In the genomic region with DNA sequence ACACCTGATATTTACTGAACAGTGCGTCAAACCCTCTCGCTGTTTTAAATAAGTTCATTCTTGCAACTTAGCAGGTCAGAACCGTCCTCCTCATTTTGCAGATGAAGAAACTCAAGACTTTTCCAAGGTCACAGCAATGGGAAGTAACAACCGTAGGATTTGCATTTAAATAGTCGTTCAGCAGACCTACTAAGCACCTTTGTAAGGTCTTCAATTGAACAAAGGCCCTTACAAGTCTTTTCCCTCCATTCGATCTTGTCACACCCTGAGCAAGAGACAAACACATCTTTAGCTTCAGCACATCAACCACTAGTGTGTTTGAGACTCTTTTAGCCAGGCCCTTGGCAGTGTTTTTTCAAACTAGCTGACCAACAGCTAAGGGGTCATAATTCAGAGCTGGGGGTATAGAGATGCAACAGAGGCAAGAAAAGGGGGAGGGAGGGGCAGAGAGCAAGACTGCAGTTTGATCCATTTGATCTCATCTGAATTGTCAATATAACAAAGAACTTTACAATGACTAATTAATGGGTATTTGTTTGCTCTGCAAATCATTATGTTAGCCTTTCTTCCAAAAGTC, we compare ENCODE assay signal across 19 mouse cellular contexts. TPM values are rescaled to one million over a fixed set of nuclear protein-coding genes. Genes with fewer than 3 reads are reported as not detected.
A peak's percentile ranks its signal among the peaks of the same experiment; 100 is the strongest.
DNase-seq lines count a peak whose midpoint lies in the region; ATAC-seq and TF ChIP-seq lines count a peak whose summit lies in the region.
"Had no signal": no experiment of that assay in that cellular context is flagged by ENCODE, and none has a peak within 500 bp of the region (broad histone marks: within the 10 kb centered on the region; RNA-seq: fewer than 3 reads in every experiment).

No protein-coding gene starts in this region.

- H3K4me1 ChIP-seq in CH12.LX (ENCODE audit: control insufficient read depth in 1 of 2, insufficient read depth in 2 of 2) (peaks cover 11 to 34% of the 10 kb centered on the region in 2 experiments), E14TG2a.4 (replicated peaks; ENCODE audit: low read depth, low read length) (peaks cover 65% of the 10 kb centered on the region)
- peaks cover 25% of the 10 kb centered on the region for H3K4me1 ChIP-seq in hindbrain, embryonic 13.5 days (replicated peaks)

- DNase-seq in CH12.LX (ENCODE audit: extremely low read depth) (no peak), R1 (ENCODE audit: low read depth, low spot score) (peak; percentile 96)
- DNase-seq in spleen, postnatal 14 days (ENCODE audit: low spot score in 2 of 2), result no peak
- DNase-seq: adrenal gland, postnatal 14 days; cerebellum, adult 11-12 months; cerebellum, adult 9-10 months; cerebellum, postnatal 25 days; forebrain, postnatal 0 days; gastrocnemius, postnatal 14 days; heart, postnatal 10 days had no signal

- TF ChIP-seq CTCF in CH12.LX (conservative IDR thresholded peaks at IDR 0.05 in 1 of 2, IDR thresholded peaks at IDR 0.05 in 1 of 2; ENCODE audit: low read depth in 2 of 2, low read length in 2 of 2), result no peak
- TF ChIP-seq CTCF in E14TG2a.4 (conservative IDR thresholded peaks at IDR 0.05; ENCODE audit: low read length), result no peak

- no peak overlapping the region for H3ac ChIP-seq in myocyte (ENCODE audit: control insufficient read depth, insufficient read length)

- no peaks in the 10 kb centered on the region for H3K9me3 ChIP-seq in CH12.LX (replicated peaks; ENCODE audit: low read length)
- H3K9me3 ChIP-seq in E14TG2a.4 (ENCODE audit: low read length), result no peaks in the 10 kb centered on the region
- no peaks in the 10 kb centered on the region for H3K9me3 ChIP-seq in hindbrain, embryonic 13.5 days
- H3K9me3 ChIP-seq: embryonic facial prominence, embryonic 13.5 days; forebrain, embryonic 13.5 days; G1E; intestine, embryonic 15.5 days had no signal

- dilution Hi-C loops in CH12.LX (cut with MboI; ENCODE audit: extremely low pct_ligation_motif_present, extremely low pct_unique_long_range_greater_than_20kb, low sequenced_read_pairs), result no loop called here

- H3K27ac ChIP-seq in CH12.LX (ENCODE audit: insufficient read depth, low read depth), result no peak overlapping the region
- H3K27ac ChIP-seq in hindbrain, embryonic 13.5 days, result no peak overlapping the region
- H3K27ac ChIP-seq: embryonic facial prominence, embryonic 13.5 days; forebrain, embryonic 13.5 days; hindbrain, embryonic 14.5 days; intestine, embryonic 15.5 days had no signal

- TF ChIP-seq RAD21 in CH12.LX (IDR thresholded peaks at IDR 0.05; ENCODE audit: low read depth, low read length), result no peak

- H3K4me2 ChIP-seq in CH12.LX (ENCODE audit: insufficient read depth, low read depth, poor library complexity, severe bottlenecking) (no peak overlapping the region), myocyte (ENCODE audit: low read depth) (no peak overlapping the region)
- no peak overlapping the region for H3K4me2 ChIP-seq in hindbrain, embryonic 13.5 days

- no peak overlapping the region for H3K9ac ChIP-seq in CH12.LX (ENCODE audit: insufficient read depth, low read depth)
- no peak overlapping the region for H3K9ac ChIP-seq in hindbrain, embryonic 13.5 days

- 31% methylated on average over 6 of the region's 6 CpGs for WGBS in hindbrain, embryonic 13.5 days

- peaks cover 2% of the 10 kb centered on the region for H3K27me3 ChIP-seq in CH12.LX (replicated peaks)
- H3K27me3 ChIP-seq in E14TG2a.4 (ENCODE audit: insufficient read depth, low read length), result no peaks in the 10 kb centered on the region
- no peaks in the 10 kb centered on the region for H3K27me3 ChIP-seq in myocyte (ENCODE audit: control insufficient read depth, insufficient read depth, insufficient read length)
- H3K27me3 ChIP-seq in hindbrain, embryonic 13.5 days, result no peaks in the 10 kb centered on the region
- H3K27me3 ChIP-seq: embryonic facial prominence, embryonic 13.5 days; forebrain, embryonic 13.5 days; intestine, embryonic 15.5 days had no signal

- H3K36me3 ChIP-seq in CH12.LX (replicated peaks in 1 of 2; ENCODE audit: control insufficient read depth in 1 of 2, insufficient read depth in 1 of 2, low read length in 1 of 2) (peaks cover 0 to 2% of the 10 kb centered on the region in 2 experiments), E14TG2a.4 (ENCODE audit: insufficient read depth, low read length) (peaks cover 10% of the 10 kb centered on the region), myocyte (ENCODE audit: control insufficient read depth, insufficient read depth) (no peaks in the 10 kb centered on the region)
- no peaks in the 10 kb centered on the region for H3K36me3 ChIP-seq in hindbrain, embryonic 13.5 days
- H3K36me3 ChIP-seq: embryonic facial prominence, embryonic 13.5 days; G1E; intestine, embryonic 15.5 days had no signal

- H3K4me3 ChIP-seq in CH12.LX (replicated peaks in 1 of 3; ENCODE audit: low read depth in 2 of 3, low read length in 2 of 3, poor library complexity in 1 of 3) (no peak overlapping the region), E14TG2a.4 (replicated peaks; ENCODE audit: low read length) (peak overlapping the region; percentile 94), myocyte (peak overlapping the region; percentile 69)
- H3K4me3 ChIP-seq in hindbrain, embryonic 13.5 days, result no peak overlapping the region

- TF ChIP-seq EP300 in CH12.LX (IDR thresholded peaks at IDR 0.05; ENCODE audit: low read length), result no peak

- H3K79me2 ChIP-seq in CH12.LX (replicated peaks; ENCODE audit: control insufficient read depth, extremely low read depth, insufficient read depth, poor library complexity, severe bottlenecking) (peaks cover 23% of the 10 kb centered on the region), myocyte (ENCODE audit: control insufficient read depth, insufficient read depth) (peaks cover 33% of the 10 kb centered on the region)

- no peak for ATAC-seq in hindbrain, embryonic 13.5 days (ENCODE audit: low FRiP score)
- ATAC-seq: activated CD4-positive, CD25-positive, alpha-beta regulatory T cell, adult 4 months; forebrain, embryonic 13.5 days; forebrain, postnatal 0 days; intestine, embryonic 15.5 days had no signal

- in situ Hi-C loops in CH12.LX (cut with MboI; ENCODE audit: low pct_ligation_motif_present, low pct_unique_long_range_greater_than_20kb, low sequenced_read_pairs), result no loop called here

- TF ChIP-seq POLR2A in CH12.LX (IDR thresholded peaks at IDR 0.05; ENCODE audit: low read depth, low read length) (no peak), myocyte (IDR thresholded peaks at IDR 0.05; ENCODE audit: insufficient read length, low read depth) (no peak)

TF ChIP-seq in CH12.LX, 34 proteins besides CTCF, POLR2A, EP300 and RAD21:
- TF ChIP-seq ZNF384 (IDR thresholded peaks at IDR 0.05; ENCODE audit: low read depth, low read length), result 0 out of 2 replicates have a peak, but pooled peaks have one; percentile 18
- no peak for TF ChIP-seq CHD2 (IDR thresholded peaks at IDR 0.05; ENCODE audit: low read length)

TF ChIP-seq in myocyte, 11 proteins besides CTCF, POLR2A, EP300 and RAD21:
- TF ChIP-seq SRF (IDR thresholded peaks at IDR 0.05; ENCODE audit: control insufficient read depth, insufficient read length, low read depth), result no peak
- no peak for TF ChIP-seq REST (IDR thresholded peaks at IDR 0.05; ENCODE audit: insufficient read depth, insufficient read length)
TF ChIP-seq in myocyte: peak in this region for 0.

RNA-seq across cellular contexts. Expression of a gene that starts 1.4 kb away (rescaled TPM):
- 6.5 and 7.6 TPM in 2 replicates for total RNA-seq in CH12.LX (2012; rRNA removed)
- total RNA-seq in CH12.LX (2014; rRNA removed), result 3.5 and 3.8 TPM in 2 replicates
- polyA plus RNA-seq in CH12.LX (2012; ENCODE audit: insufficient read length, low read depth), result 5.7 and 6.3 TPM in 2 replicates
- 50.6 TPM for polyA plus RNA-seq in myocyte (2012; fragmentation: generic; extraction: Trizol)
- 19.9 and 22.6 TPM in 2 replicates for polyA plus RNA-seq in hindbrain, embryonic 13.5 days (2015; fragmentation: Nextera tagmentation; extraction: Ambion mirVana)

Comparison
In these comparisons a context has a peak if more than half of its experiments do, and no peak if none do; other contexts are left out.
1. H3K4me3 ChIP-seq: peak in E14TG2a.4 (single experiment) and myocyte (single experiment); none in CH12.LX (0 of 3) and hindbrain, embryonic 13.5 days (single experiment).